Mouse (Mus musculus): ENCODE data around the gene Cep250.

Gene Cep250

GRCm38 (mm10) chr2:155973348-155973747 lies 17.1 kb downstream of the Cep250 start:
- DNase-seq = no peak

DNA sequence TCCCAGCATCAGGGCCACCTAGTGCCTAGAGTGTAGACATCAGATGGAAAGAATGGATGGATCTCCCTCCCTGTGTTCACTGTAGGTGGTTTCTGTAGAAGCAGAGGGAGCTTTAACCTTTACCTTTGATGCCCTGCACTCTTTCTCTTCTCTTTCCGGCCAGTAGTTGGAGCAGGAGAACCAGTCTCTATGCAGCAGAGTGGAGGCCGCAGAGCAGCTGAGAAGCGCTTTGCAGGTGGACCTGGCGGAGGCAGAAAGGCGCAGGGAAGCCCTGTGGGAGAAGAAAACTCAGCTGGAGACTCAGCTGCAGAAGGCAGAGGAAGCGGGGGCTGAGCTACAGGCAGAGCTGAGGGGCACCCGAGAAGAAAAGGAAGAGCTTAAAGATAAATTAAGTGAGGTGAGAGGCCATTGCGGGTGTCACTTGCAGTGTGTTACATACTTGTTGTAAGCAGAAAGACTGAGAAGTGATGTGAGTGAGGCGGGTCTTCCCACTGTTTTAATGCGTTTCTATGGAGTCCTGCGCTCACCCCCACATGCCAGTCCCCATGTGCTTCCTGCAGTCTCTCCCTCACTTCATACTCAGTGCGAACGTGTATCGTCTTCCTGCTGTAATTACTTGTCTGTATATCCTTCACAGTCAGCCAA lies 18.0 kb downstream of the Cep250 start:
- DNase-seq = no peak

DNA sequence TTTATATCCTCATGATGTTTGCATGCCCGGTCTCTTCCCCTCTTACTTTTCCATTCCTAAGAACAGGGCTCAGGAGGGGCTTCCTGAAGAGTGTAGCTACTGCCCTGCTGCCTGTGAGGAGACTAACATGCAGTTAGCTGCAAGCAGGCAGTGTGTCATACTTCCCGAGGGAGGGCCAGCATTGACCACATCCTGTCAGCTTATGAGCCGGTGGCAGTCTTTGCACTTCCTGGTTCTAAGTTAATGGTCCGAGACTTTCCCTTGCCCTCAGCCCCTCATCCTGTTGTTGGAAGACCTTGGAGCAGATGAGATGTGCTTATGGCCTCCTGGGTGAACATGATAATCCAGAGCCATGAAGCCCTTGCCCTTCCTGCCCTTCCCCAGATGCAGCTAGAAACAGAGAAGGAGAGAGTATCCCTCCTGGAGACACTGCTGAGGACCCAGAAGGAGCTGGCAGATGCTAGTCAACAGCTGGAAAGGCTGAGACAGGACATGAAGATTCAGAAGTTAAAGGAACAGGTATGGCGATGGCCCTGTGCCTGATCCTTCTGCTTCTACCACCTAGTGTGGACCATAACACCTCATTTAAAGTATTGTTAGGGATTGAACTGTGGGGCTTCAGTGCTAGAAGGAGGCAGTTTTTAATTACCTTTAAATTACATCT lies 23.2 kb downstream of the Cep250 start:
- peak; percentile 67 for DNase-seq

DNA sequence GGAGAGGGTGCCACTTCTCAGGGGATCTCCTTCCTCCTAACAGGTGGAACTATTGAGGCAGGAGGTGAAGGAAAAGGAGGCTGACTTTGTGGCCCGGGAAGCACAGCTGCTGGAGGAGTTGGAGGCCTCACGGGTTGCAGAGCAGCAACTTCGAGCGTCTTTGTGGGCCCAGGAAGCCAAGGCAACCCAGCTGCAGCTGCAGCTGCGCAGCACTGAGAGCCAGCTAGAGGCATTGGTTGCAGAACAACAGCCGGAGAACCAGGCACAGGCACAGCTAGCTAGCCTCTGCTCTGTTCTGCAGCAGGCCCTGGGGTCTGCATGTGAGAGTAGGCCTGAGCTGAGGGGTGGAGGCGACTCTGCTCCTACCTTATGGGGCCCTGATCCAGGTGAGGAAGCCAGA lies 29.5 kb downstream of the Cep250 start:
- no peak for DNase-seq

DNA sequence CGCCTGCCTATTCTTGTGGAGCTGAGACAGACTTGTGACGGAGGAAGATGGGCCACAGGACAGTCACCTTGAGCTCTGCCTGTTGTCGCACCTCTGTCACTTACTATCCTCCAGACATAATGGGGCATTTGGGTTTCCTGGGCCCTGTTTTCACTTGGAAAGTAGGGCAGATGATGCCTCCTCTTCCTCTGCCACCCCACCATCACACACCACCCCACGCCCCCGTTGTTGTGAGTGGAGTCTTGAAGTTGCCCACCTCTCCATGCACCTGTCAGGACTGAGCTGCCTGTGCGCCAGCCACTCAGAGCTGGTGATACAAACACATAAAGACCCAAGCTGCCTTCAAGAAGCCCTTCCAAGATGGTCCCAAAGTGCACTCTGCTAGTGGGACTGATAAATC lies 30.9 kb downstream of the Cep250 start:
- DNase-seq = no peak

GRCm38 (mm10) chr2:155989085-155989484 lies 32.8 kb downstream of the Cep250 start:
- DNase-seq = no peak

DNA sequence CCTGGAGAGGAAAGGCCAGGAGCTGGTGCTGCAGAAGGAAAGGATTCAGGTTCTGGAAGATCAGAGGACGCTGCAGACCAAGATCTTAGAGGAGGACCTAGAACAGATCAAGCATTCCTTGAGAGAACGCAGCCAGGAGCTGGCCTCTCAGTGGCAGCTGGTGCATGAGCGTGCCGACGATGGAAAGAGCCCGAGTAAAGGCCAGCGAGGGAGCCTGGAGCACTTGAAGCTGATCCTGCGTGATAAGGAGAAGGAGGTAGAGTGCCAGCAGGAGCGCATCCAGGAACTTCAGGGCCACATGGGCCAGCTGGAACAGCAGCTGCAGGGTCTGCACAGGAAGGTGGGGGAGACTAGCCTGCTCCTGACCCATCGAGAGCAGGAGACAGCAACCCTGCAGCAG lies 34.9 kb downstream of the Cep250 start:
- DNase-seq = no peak

GRCm38 (mm10) chr2:155991863-155992321 lies 35.6 kb downstream of the Cep250 start:
- DNase-seq = peak; percentile 75

DNA sequence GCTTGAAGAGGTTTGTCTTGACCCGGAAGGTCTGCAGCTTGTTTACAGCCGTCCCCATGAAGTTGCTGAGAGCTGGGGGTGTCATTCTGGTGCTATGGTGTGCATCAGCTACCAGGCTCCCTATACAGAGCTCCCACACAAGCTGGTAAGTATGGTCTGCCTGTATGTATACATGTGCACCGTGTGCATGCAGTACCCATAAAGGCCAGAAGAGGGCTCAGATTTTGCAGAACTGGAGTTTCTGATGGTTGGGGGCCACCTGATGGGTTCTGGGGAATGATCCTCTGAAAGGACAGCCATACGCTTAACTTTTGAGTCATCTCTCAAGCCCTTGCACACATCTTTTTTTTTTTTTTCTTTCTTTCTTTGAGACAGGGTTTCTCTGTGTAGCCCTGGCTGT lies 49.1 kb downstream of the Cep250 start:
- no peak for DNase-seq

- peak; percentile 99 for DNase-seq
Observed at GRCm38 (mm10) chr2:156007888-156008532, 51.8 kb downstream of the Cep250 start, which contains the start of the genes 6430550D23Rik and Ergic3. Gene 6430550D23Rik, minus strand, starts transcription at chr2:156007977. Gene Ergic3, plus strand, starts transcription at chr2:156008045.

- no peak for DNase-seq
Observed at GRCm38 (mm10) chr2:156018106-156018505, 61.8 kb downstream of the Cep250 start.

DNA sequence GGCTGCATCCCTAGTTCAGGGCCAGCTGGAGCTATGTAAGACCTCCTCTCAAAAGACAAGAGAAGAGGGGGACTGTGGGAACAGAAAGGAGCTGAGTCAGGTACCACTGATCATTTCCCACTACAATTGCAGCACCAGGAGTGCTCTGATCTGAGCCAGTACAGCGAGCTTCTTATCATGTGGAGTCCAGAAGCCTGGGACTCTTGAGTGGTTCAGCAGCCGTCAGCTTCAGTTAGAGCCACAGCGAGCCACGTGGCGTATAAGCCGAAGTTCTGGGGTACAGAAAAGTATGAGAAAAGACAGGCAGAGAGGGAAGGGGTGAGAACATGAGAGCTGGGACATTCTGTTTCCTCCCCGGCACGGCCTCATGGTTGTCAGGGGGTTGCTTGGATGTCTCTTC lies 65.0 kb downstream of the Cep250 start:
- DNase-seq = no peak

DNA sequence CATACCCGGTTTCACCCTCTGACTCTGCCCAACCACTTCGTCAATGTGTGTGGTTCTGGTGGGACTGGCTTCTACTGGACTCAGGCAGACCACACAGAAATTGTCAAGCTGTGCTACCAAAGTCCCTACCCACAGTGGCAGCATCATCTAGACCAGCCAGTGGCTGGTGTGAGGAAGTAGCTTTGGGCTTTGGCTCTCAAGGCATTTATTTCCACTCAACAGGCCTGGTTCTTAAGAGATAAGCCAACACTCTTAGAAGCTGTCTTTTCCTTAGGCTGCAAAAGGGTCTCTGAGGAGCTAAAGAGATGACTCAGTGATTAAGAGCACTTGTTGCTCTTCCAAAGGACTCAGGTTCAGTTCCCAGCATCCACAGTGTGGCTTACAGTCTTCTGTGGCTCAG lies 65.5 kb downstream of the Cep250 start:
- DNase-seq = no peak

DNA sequence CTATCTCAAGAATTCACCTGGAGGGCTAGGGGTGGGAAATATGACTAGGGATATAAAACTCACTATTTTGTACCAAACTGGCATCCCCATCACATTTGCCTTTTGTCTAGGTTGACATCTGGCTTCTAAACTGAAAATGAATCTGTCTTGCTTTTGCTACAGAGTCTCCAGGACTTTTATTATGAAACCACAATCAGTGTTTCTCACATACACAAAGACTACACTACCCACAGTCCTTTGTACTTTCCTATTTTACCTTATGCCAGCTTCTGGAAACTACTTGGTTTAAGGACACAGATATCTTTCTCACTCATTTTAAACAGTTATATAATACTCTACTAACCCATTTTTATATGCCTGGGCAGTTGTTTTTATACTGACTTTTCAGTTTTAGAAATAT lies 69.2 kb downstream of the Cep250 start:
- DNase-seq = no peak

GRCm38 (mm10) chr2:156039390-156039789 lies 83.1 kb downstream of the Cep250 start:
- no peak for DNase-seq

- DNase-seq = no peak
Observed at GRCm38 (mm10) chr2:156042903-156043302, 86.6 kb downstream of the Cep250 start.

DNA sequence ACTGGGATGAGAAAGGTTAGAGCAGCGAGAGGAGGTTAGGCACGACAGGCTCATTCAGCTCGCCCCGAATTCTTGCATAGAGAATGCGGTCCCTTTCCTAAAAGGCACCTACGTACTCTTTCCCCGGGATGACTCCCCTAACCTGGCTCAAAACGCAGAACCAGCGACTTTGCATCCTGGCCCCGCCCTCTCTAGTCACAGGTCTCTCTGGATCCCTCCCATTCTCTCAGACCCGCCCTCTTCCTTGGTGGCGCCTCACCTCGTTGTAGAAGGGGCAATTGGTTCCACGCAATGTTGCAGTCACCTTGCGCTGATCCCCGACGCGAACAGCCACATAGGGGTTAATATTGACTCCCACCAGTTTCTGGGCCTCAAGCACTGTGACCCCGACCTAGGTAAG lies 91.7 kb downstream of the Cep250 start:
- DNase-seq = peak; percentile 53
